Mouse (Mus musculus) heart, embryonic 16.5 days (tissue): ENCODE measurements around the gene Pth2. TPM values are rescaled to one million over a fixed set of nuclear protein-coding genes. Genes with fewer than 3 reads are reported as not detected.
"Not testable (repeated sequence)": the region's sequence is repeated elsewhere in the genome, so short reads cannot be mapped to it uniquely, and the experiment has no call there.

Experiments
- ATAC-seq: fragments of 200-750 bp; cut with Nextera tagmentation; replicated peaks from 2 replicates; pipeline ENCODE4 v1.8.0; 2017; ENCODE audit warnings: moderate number of reproducible peaks; ENCODE audit not compliant: insufficient read depth, low FRiP score; ENCODE audit errors: extremely low read depth
- H3K27ac ChIP-seq: fragments of 300-500 bp; sonication (generic); 2 replicates; pipeline ENCODE4 v1.5.1; 2014; ENCODE audit warnings: mild to moderate bottlenecking, low read length, control low read depth, moderate library complexity
- H3K27me3 ChIP-seq: fragments of 300-500 bp; sonication (generic); 2 replicates; pipeline ENCODE4 v1.6.1; 2014; ENCODE audit warnings: low read length, mixed read lengths; ENCODE audit not compliant: control insufficient read depth, insufficient read depth
- H3K36me3 ChIP-seq: fragments of 300-500 bp; sonication (generic); 2 replicates; pipeline ENCODE4 v1.6.1; 2014; ENCODE audit not compliant: control insufficient read depth, insufficient read depth
- H3K4me1 ChIP-seq: fragments of 300-500 bp; sonication (generic); 2 replicates; pipeline ENCODE4 v1.6.1; 2014; ENCODE audit warnings: low read length, mixed read lengths; ENCODE audit not compliant: control insufficient read depth, insufficient read depth
- H3K4me2 ChIP-seq: fragments of 300-500 bp; sonication (generic); 2 replicates; pipeline ENCODE4 v1.6.1; 2014; ENCODE audit warnings: low read depth, mild to moderate bottlenecking, control low read depth, low read length
- H3K4me3 ChIP-seq: fragments of 300-500 bp; sonication (generic); 2 replicates; pipeline ENCODE4 v1.5.1; 2014; ENCODE audit warnings: mild to moderate bottlenecking, control low read depth, low read length
- H3K9ac ChIP-seq: fragments of 300-500 bp; sonication (generic); 2 replicates; pipeline ENCODE4 v1.6.1; 2014; ENCODE audit warnings: low read length, control low read depth
- H3K9me3 ChIP-seq: fragments of 300-500 bp; sonication (generic); replicated peaks from 2 replicates; pipeline ENCODE4 v1.6.1; 2016; ENCODE audit warnings: low read length; ENCODE audit not compliant: control insufficient read depth
- WGBS: fragments of 180-500 bp; shearing (Covaris S2); extraction: QIAGEN DNeasy Blood & Tissue Kit; methylation state at CpG from one replicate; pipeline ENCODE4 v1.1.7; 2014; 5-methylcytosine and 5-hydroxymethylcytosine counted together
- polyA plus RNA-seq: library from polyadenylated mRNA; unstranded; fragments of >200 nt; fragmentation: Nextera tagmentation; extraction: Ambion mirVana; gene quantifications from 2 replicates; pipeline ENCODE4 v1.2.1, GENCODE M21; 2015

The Pth2 gene
- polyA plus RNA-seq, 1 experiment from 2014 or later = 0.42 TPM

GRCm38 (mm10) chr7:45165701-45166100 lies 15.1 kb upstream of the Pth2 start:
- WGBS = 53% methylated on average over 11 of the region's 11 CpGs
- H3K36me3 ChIP-seq = no peaks in the 10 kb centered on the region
- peaks cover 70% of the 10 kb centered on the region for H3K27me3 ChIP-seq
- H3K9ac ChIP-seq = no peak overlapping the region
- H3K27ac ChIP-seq = no peak overlapping the region
- no peak overlapping the region for H3K4me3 ChIP-seq
- H3K4me2 ChIP-seq = no peak overlapping the region
- no peak for ATAC-seq
- H3K9me3 ChIP-seq = peaks cover 20% of the 10 kb centered on the region
- H3K4me1 ChIP-seq = peaks cover 8% of the 10 kb centered on the region

DNA sequence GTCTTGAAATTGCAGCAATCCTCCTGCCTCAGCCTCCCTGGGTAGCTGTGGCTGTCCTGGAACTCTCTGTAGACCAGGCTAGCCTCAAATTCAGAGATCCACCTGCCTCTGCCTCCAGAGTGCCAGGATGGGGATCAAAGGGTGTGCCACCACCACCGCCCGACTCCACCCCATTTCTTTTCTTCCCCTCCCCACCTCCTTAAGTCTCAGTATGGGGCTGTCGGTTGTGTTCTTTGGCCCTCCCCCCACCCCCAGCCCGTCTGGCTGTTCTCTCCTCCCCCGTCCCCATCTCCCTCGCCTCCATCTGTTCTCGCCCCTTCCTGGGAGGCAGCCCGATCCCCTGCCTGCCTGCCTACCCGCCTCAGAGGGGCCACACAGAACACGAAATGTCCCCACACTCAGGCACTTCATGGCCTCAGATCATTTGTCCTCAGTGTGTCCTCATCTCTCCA lies 13.8 kb upstream of the Pth2 start:
- H3K27ac ChIP-seq = no peak overlapping the region
- H3K9me3 ChIP-seq = peaks cover 30% of the 10 kb centered on the region
- H3K36me3 ChIP-seq = no peaks in the 10 kb centered on the region
- no peak for ATAC-seq
- peaks cover 8% of the 10 kb centered on the region for H3K4me1 ChIP-seq
- 27% methylated on average over 10 of the region's 10 CpGs for WGBS
- H3K4me3 ChIP-seq = no peak overlapping the region
- H3K9ac ChIP-seq = no peak overlapping the region
- H3K27me3 ChIP-seq = peaks cover 75% of the 10 kb centered on the region
- no peak overlapping the region for H3K4me2 ChIP-seq

DNA sequence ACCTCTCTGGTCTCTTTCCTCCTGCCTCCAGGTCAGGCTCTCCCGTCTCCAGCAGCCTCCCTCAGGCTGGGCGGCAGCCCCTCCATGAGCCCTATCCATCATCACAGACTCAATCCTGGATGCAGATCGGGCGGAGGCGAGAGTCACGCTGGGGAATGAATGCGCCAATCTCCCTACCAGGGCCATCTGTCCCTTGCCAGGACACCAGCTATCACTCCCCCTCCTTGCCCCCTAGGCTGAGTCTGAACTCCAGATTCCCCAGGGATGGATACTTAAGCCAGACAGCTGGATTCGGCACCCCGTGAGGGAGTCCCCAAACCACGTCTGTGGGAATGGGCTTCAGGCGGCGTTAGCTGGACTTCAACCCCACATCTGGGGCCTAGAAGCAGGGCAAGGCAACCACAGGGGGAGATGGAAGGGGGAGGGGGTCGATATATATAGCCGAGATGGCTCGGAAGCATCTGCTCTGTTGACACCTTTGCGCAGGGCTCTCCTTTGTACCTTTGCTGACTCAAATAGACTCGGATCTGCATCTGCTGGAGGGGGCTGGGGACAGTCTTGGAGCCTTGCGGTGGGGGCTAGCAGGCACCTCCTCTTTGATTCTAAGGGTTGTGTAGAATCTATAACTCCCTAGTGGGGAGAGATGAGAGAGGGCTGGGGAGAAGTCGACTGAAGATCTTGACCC lies 12.9 kb upstream of the Pth2 start:
- Histone ChIP-seq H3K27me3 (peaks cover 78% of the 10 kb centered on the region), H3K27ac (no peak overlapping the region), H3K9ac (no peak overlapping the region), H3K4me2 (no peak overlapping the region), H3K4me1 (peaks cover 8% of the 10 kb centered on the region), H3K9me3 (peaks cover 34% of the 10 kb centered on the region), H3K36me3 (no peaks in the 10 kb centered on the region), H3K4me3 (no peak overlapping the region)
- 3% methylated on average over 19 of the region's 19 CpGs for WGBS
- no peak for ATAC-seq

DNA sequence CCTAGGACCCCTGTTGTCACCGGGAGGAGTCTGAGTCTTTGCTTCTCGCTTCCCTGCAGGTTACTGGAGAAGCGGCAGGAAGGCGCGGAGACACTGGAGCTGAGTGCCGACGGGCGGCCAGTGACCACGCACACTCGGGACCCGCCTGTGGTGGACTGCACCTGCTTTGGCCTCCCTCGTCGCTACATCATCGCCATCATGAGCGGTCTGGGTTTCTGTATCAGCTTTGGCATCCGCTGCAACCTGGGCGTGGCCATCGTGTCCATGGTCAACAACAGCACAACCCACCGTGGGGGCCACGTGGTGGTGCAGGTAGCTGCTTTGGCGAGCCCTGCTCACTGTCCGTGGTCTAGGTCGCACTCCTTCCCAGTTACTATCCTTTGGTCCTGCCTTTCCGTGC lies 12.1 kb upstream of the Pth2 start:
- Histone ChIP-seq H3K9ac (no peak overlapping the region), H3K36me3 (no peaks in the 10 kb centered on the region), H3K4me2 (no peak overlapping the region), H3K4me3 (no peak overlapping the region), H3K27me3 (peaks cover 71% of the 10 kb centered on the region), H3K9me3 (peaks cover 34% of the 10 kb centered on the region), H3K27ac (no peak overlapping the region), H3K4me1 (peaks cover 7% of the 10 kb centered on the region)
- no peak for ATAC-seq
- WGBS = 6% methylated on average over 24 of the region's 24 CpGs

GRCm38 (mm10) chr7:45169495-45169894 lies 11.3 kb upstream of the Pth2 start:
- Histone ChIP-seq H3K9me3 (peaks cover 34% of the 10 kb centered on the region), H3K36me3 (no peaks in the 10 kb centered on the region), H3K27me3 (peaks cover 67% of the 10 kb centered on the region), H3K4me2 (no peak overlapping the region), H3K4me1 (peaks cover 3% of the 10 kb centered on the region; the same call in 1 of the 2 replicates), H3K9ac (no peak overlapping the region), H3K27ac (no peak overlapping the region), H3K4me3 (no peak overlapping the region)
- ATAC-seq = no peak
- WGBS = 90% methylated on average over 3 of the region's 3 CpGs

- H3K36me3 ChIP-seq = no peaks in the 10 kb centered on the region
- 57% methylated on average over 7 of the region's 7 CpGs for WGBS
- ATAC-seq = no peak
- no peak overlapping the region for H3K4me3 ChIP-seq
- no peak overlapping the region for H3K4me2 ChIP-seq
- H3K9me3 ChIP-seq = peaks cover 34% of the 10 kb centered on the region
- H3K4me1 ChIP-seq = peaks cover 6% of the 10 kb centered on the region
- peaks cover 67% of the 10 kb centered on the region for H3K27me3 ChIP-seq
- H3K9ac ChIP-seq = no peak overlapping the region
- no peak overlapping the region for H3K27ac ChIP-seq
These were observed 7.8 kb upstream of the Pth2 start for GRCm38 (mm10) chr7:45172974-45173373.

DNA sequence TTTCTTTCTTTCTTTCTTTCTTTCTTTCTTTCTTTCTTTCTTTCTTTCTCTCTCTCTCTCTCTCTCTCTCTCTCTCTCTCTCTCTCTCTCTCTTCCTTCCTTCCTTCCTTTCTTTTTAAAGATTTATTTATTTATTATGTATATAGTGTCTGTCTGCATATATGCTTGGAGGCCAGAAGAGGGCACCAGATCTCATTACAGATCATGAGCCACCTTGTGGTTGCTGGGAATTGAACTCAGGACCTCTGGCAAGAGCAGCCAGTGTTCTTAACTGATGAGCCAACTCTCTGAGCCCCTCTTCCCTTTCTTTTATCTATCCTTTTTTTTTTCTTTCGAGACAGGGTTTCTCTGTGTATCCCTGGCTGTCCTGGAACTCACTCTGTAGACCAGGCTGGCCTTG lies 7.0 kb upstream of the Pth2 start:
- not testable (repeated sequence) for H3K4me2 ChIP-seq, H3K27ac ChIP-seq, H3K9ac ChIP-seq, H3K4me1 ChIP-seq, H3K36me3 ChIP-seq, H3K4me3 ChIP-seq, ATAC-seq
- 53% methylated on average over 1 of the region's 1 CpGs for WGBS
- Histone ChIP-seq H3K27me3 (peaks cover 68% of the 10 kb centered on the region), H3K9me3 (peaks cover 34% of the 10 kb centered on the region)

DNA sequence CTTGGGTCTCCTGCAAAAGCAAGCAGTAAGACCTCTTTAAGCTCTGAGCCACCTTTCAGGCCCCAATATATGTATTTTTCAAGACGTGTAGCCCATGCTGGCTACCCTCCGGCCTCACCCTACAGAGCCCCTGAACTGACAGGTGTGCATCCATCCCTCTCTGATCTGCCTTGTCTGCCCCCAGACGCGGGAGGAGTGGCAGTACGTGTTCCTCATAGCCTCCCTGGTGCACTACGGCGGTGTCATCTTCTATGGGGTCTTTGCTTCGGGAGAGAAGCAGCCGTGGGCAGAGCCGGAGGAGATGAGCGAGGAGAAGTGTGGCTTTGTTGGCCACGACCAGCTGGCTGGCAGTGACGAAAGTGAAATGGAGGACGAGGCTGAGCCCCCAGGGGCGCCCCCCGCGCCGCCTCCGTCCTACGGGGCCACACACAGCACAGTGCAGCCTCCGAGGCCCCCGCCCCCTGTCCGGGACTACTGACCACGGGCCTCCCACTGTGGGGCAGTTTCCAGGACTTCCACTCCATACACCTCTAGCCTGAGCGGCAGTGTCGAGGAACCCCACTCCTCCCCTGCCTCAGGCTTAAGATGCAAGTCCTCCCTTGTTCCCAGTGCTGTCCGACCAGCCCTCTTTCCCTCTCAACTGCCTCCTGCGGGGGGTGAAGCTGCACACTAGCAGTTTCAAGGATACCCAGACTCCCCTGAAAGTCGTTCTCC lies 6.1 kb upstream of the Pth2 start:
- Histone ChIP-seq H3K27ac (no peak overlapping the region), H3K4me2 (peak overlapping the region; percentile 15; the same call in 1 of the 2 replicates), H3K36me3 (no peaks in the 10 kb centered on the region), H3K27me3 (peaks cover 69% of the 10 kb centered on the region), H3K4me1 (peaks cover 6% of the 10 kb centered on the region), H3K9ac (peak overlapping the region; percentile 25; the same call in 1 of the 2 replicates), H3K4me3 (0 out of 2 replicates have a peak overlapping the region, but pooled peaks have one; percentile 0), H3K9me3 (peaks cover 24% of the 10 kb centered on the region)
- 7% methylated on average over 29 of the region's 29 CpGs for WGBS
- no peak for ATAC-seq

DNA sequence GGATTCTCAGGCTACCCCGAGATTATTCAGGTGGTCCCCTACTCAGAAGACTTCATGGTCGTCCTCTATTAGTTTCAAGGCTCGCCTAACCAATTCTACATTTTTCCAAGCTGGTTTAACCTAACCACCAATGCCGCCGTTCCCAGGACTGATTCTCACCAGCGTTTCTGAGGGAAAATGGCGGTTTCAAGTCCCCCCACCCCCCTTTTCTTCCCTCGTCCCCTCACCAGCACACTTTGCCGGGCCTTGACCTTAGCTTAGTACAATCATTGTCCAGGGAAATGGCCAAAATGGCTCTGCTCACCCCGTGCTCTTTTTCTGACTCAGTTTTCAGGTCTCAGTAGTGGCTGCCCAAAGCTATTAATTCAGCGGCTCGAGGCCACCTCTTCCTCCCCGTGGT lies 5.4 kb upstream of the Pth2 start:
- Histone ChIP-seq H3K27ac (no peak overlapping the region), H3K9ac (no peak overlapping the region), H3K4me3 (no peak overlapping the region), H3K9me3 (peaks cover 18% of the 10 kb centered on the region), H3K36me3 (no peaks in the 10 kb centered on the region), H3K27me3 (peaks cover 76% of the 10 kb centered on the region), H3K4me1 (peaks cover 6% of the 10 kb centered on the region), H3K4me2 (no peak overlapping the region)
- no peak for ATAC-seq
- 8% methylated on average over 13 of the region's 13 CpGs for WGBS
